Mouse (Mus musculus) kidney, postnatal 0 days (tissue): ENCODE data around the gene Nrxn2. TPM values are rescaled to one million over a fixed set of nuclear protein-coding genes. Genes with fewer than 3 reads are reported as not detected.

Experiments
- ATAC-seq: fragments of 200-750 bp; cut with Nextera tagmentation; replicated peaks from 2 replicates; pipeline ENCODE4 v1.8.0; 2017; ENCODE audit warnings: low read depth, moderate number of reproducible peaks, moderate TSS enrichment, moderate library complexity; ENCODE audit not compliant: low FRiP score
- DNase-seq: peaks from one replicate; pipeline ENCODE4 v3.0.0-alpha.2; 2016; ENCODE audit warnings: low spot score
- H3K27ac ChIP-seq: fragments of 300-500 bp; sonication (generic); 2 replicates; pipeline ENCODE4 v1.5.1; 2014; ENCODE audit warnings: mild to moderate bottlenecking
- H3K27me3 ChIP-seq: fragments of 300-500 bp; sonication (generic); 2 replicates; pipeline ENCODE4 v1.6.1; 2014; ENCODE audit warnings: low read length, mixed read lengths; ENCODE audit not compliant: insufficient read depth
- H3K36me3 ChIP-seq: fragments of 300-500 bp; sonication (generic); 2 replicates; pipeline ENCODE4 v1.6.1; 2014; ENCODE audit warnings: low read length, mixed read lengths; ENCODE audit not compliant: insufficient read depth
- H3K4me1 ChIP-seq: fragments of 300-500 bp; sonication (generic); replicated peaks from 2 replicates; pipeline ENCODE4 v1.6.1; 2014; ENCODE audit warnings: antibody characterized with exemption, low read length, mixed read lengths; ENCODE audit not compliant: insufficient read depth
- H3K4me2 ChIP-seq: fragments of 300-500 bp; sonication (generic); 2 replicates; pipeline ENCODE4 v1.6.1; 2014; ENCODE audit warnings: mild to moderate bottlenecking, low read length, moderate library complexity, mixed read lengths
- H3K4me3 ChIP-seq: fragments of 300-500 bp; sonication (generic); replicated peaks from 2 replicates; pipeline ENCODE4 v1.5.1; 2014; ENCODE audit warnings: low read depth, low read length
- H3K9ac ChIP-seq: fragments of 300-500 bp; sonication (generic); 2 replicates; pipeline ENCODE4 v1.6.1; 2014; ENCODE audit warnings: low read depth, low read length
- H3K9me3 ChIP-seq: fragments of 300-500 bp; sonication (generic); replicated peaks from 2 replicates; pipeline ENCODE4 v1.6.1; 2016; ENCODE audit warnings: low read length, inconsistent platforms, mixed read lengths
- CTCF ChIP-seq: IDR thresholded peaks from 2 replicates; pipeline ENCODE4 v1.5.1; 2016; ENCODE audit warnings: antibody characterized with exemption, low read depth, mild to moderate bottlenecking, moderate library complexity
- WGBS: fragments of 180-500 bp; shearing (Covaris S2); extraction: QIAGEN DNeasy Blood & Tissue Kit; methylation state at CpG from one replicate; pipeline ENCODE4 v1.1.7; 2014; 5-methylcytosine and 5-hydroxymethylcytosine counted together
- polyA plus RNA-seq: library from polyadenylated mRNA; unstranded; fragments of >200 nt; fragmentation: Nextera tagmentation; extraction: Ambion mirVana; gene quantifications from 2 replicates; pipeline ENCODE4 v1.2.1, GENCODE M21; 2015

Gene Nrxn2
- polyA plus RNA-seq, 1 experiment from 2014 or later, result 5.9 TPM

- H3K4me3 ChIP-seq, result no peak overlapping the region
- DNase-seq (no peak), ATAC-seq (no peak)
- no peaks in the 10 kb centered on the region for H3K9me3 ChIP-seq
- H3K9ac ChIP-seq, result no peak overlapping the region
- no peak for TF ChIP-seq CTCF
- WGBS, result 74% methylated on average over 10 of the region's 10 CpGs
- H3K27me3 ChIP-seq, result no peaks in the 10 kb centered on the region
- no peak overlapping the region for H3K4me2 ChIP-seq
- no peaks in the 10 kb centered on the region for H3K36me3 ChIP-seq
- H3K27ac ChIP-seq, result no peak overlapping the region
- no peaks in the 10 kb centered on the region for H3K4me1 ChIP-seq
Observed at GRCm38 (mm10) chr19:6509881-6510280, 91.3 kb downstream of the Nrxn2 start.

GRCm38 (mm10) chr19:6510546-6510945 is 92.0 kb downstream of the Nrxn2 start:
- Histone ChIP-seq H3K9me3 (no peaks in the 10 kb centered on the region), H3K4me3 (no peak overlapping the region), H3K9ac (no peak overlapping the region), H3K4me2 (no peak overlapping the region), H3K27ac (no peak overlapping the region), H3K27me3 (no peaks in the 10 kb centered on the region), H3K4me1 (no peaks in the 10 kb centered on the region), H3K36me3 (no peaks in the 10 kb centered on the region)
- 71% methylated on average over 2 of the region's 2 CpGs for WGBS
- no peak for DNase-seq
- TF ChIP-seq CTCF, result no peak
- no peak for ATAC-seq

- Histone ChIP-seq H3K27me3 (no peaks in the 10 kb centered on the region), H3K9me3 (no peaks in the 10 kb centered on the region), H3K4me2 (no peak overlapping the region), H3K4me1 (no peaks in the 10 kb centered on the region), H3K36me3 (no peaks in the 10 kb centered on the region), H3K27ac (no peak overlapping the region), H3K9ac (no peak overlapping the region), H3K4me3 (no peak overlapping the region)
- TF ChIP-seq CTCF, result peak; percentile 22; the same call in 1 of the 2 replicates
- 15% methylated on average over 15 of the region's 15 CpGs for WGBS
- DNase-seq, result no peak
- ATAC-seq, result no peak
Observed at GRCm38 (mm10) chr19:6513389-6514139, 95.0 kb downstream of the Nrxn2 start.

- no peak for DNase-seq
Observed at GRCm38 (mm10) chr19:6514940-6515339, 96.4 kb downstream of the Nrxn2 start.

GRCm38 (mm10) chr19:6515448-6515847 is 96.9 kb downstream of the Nrxn2 start:
- no peak overlapping the region for H3K4me2 ChIP-seq
- no peaks in the 10 kb centered on the region for H3K36me3 ChIP-seq
- no peak for ATAC-seq
- TF ChIP-seq CTCF, result no peak
- 62% methylated on average over 5 of the region's 5 CpGs for WGBS
- H3K4me3 ChIP-seq, result no peak overlapping the region
- no peak overlapping the region for H3K27ac ChIP-seq
- no peaks in the 10 kb centered on the region for H3K27me3 ChIP-seq
- no peak for DNase-seq
- no peaks in the 10 kb centered on the region for H3K9me3 ChIP-seq
- H3K9ac ChIP-seq, result no peak overlapping the region
- H3K4me1 ChIP-seq, result no peaks in the 10 kb centered on the region

More at GRCm38 (mm10) chr19:6514940-6515339, 96.4 kb downstream of the Nrxn2 start:
- Histone ChIP-seq H3K27ac (no peak overlapping the region), H3K36me3 (no peaks in the 10 kb centered on the region), H3K9ac (no peak overlapping the region), H3K4me1 (no peaks in the 10 kb centered on the region), H3K9me3 (no peaks in the 10 kb centered on the region), H3K27me3 (no peaks in the 10 kb centered on the region), H3K4me3 (no peak overlapping the region), H3K4me2 (no peak overlapping the region)
- TF ChIP-seq CTCF, result no peak
- no peak for ATAC-seq
- 62% methylated on average over 6 of the region's 6 CpGs for WGBS

- no peak for ATAC-seq
- no peaks in the 10 kb centered on the region for H3K9me3 ChIP-seq
Observed at GRCm38 (mm10) chr19:6516153-6516552, 97.6 kb downstream of the Nrxn2 start.

GRCm38 (mm10) chr19:6518601-6519000 is 100.1 kb downstream of the Nrxn2 start:
- no peaks in the 10 kb centered on the region for H3K36me3 ChIP-seq
- no peak overlapping the region for H3K9ac ChIP-seq
- no peak for DNase-seq
- no peak overlapping the region for H3K27ac ChIP-seq
- no peak overlapping the region for H3K4me3 ChIP-seq
- no peaks in the 10 kb centered on the region for H3K9me3 ChIP-seq
- WGBS, result 61% methylated on average over 5 of the region's 5 CpGs
- TF ChIP-seq CTCF, result no peak
- no peak overlapping the region for H3K4me2 ChIP-seq
- H3K27me3 ChIP-seq, result no peaks in the 10 kb centered on the region
- no peak for ATAC-seq
- no peaks in the 10 kb centered on the region for H3K4me1 ChIP-seq

More at GRCm38 (mm10) chr19:6516153-6516552, 97.6 kb downstream of the Nrxn2 start:
- no peak overlapping the region for H3K27ac ChIP-seq
- no peaks in the 10 kb centered on the region for H3K4me1 ChIP-seq
- no peak overlapping the region for H3K4me2 ChIP-seq
- no peak for TF ChIP-seq CTCF
- WGBS, result 58% methylated on average over 8 of the region's 8 CpGs
- H3K36me3 ChIP-seq, result no peaks in the 10 kb centered on the region
- no peak overlapping the region for H3K9ac ChIP-seq
- H3K27me3 ChIP-seq, result no peaks in the 10 kb centered on the region
- H3K4me3 ChIP-seq, result no peak overlapping the region
- DNase-seq, result no peak
